Mouse (Mus musculus) heart, adult 8-10 months (tissue): ENCODE data around the gene Ddah1. TPM values are rescaled to one million over a fixed set of nuclear protein-coding genes. Genes with fewer than 3 reads are reported as not detected.

Experiments used
- total RNA-seq, 4 experiments: library from RNA; stranded (reverse); gene quantifications; 2 replicates each; pipeline ENCODE4 v1.2.4; 2022

Ddah1 gene
- total RNA-seq, 4 experiments from 2014 or later: 6.3 to 9.3 (median 7.5) TPM

Other genes with a start within 250 kb of the Ddah1 start
- gene Znhit6, start 182.5 kb upstream of the Ddah1 start, total RNA-seq: 10 to 100 TPM; 12.3 to 18.3 (median 13.4) TPM
- 10 to 100 TPM; 53.0 to 86.1 (median 71.0) TPM for gene Ccn1, start 108.7 kb upstream of the Ddah1 start, total RNA-seq
- 10 to 100 TPM; 14.9 to 17.6 (median 16.5) TPM for gene Bcl10, start 164.1 kb downstream of the Ddah1 start, total RNA-seq
- 10 to 100 TPM; 13.2 to 21.6 (median 18.0) TPM for gene 2410004B18Rik, start 179.3 kb downstream of the Ddah1 start, total RNA-seq
- gene Syde2, start 229.2 kb downstream of the Ddah1 start, total RNA-seq: 10 to 100 TPM; 16.7 to 21.8 (median 19.0) TPM